Mouse (Mus musculus) adrenal gland (tissue): ENCODE results near the gene D930048N14Rik.
"Not testable (repeated sequence)": the region's sequence is repeated elsewhere in the genome, so short reads cannot be mapped to it uniquely, and the experiment has no call there.

ENCODE experiments used
- intact Hi-C: fragments of 180-260 bp; cut with DNase I; formaldehyde crosslinking; loops from one replicate; pipeline ENCODE4 v1.15.1; 2025

The D930048N14Rik gene

DNA sequence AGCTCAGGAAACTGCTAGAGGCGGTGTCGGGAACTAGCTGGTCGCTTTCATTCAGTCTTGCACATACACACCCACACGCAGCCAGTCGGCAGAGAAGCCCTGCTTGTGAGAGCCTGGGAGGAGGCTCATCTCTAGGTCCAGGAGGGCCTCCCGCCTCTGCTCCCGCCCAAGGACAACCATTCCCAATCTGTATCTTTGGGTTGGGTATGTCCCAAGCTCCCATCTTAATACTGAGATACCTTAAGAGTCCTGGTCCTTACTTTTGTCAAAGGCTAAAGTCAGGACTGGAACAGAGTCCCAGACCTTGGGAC lies 910 bp upstream of the D930048N14Rik start:
- intact Hi-C loops, result loop anchor here (2.0 kb wide), 1 partner anchor 31 kb away; the partner anchor contains the start of gene Nhp2

DNA sequence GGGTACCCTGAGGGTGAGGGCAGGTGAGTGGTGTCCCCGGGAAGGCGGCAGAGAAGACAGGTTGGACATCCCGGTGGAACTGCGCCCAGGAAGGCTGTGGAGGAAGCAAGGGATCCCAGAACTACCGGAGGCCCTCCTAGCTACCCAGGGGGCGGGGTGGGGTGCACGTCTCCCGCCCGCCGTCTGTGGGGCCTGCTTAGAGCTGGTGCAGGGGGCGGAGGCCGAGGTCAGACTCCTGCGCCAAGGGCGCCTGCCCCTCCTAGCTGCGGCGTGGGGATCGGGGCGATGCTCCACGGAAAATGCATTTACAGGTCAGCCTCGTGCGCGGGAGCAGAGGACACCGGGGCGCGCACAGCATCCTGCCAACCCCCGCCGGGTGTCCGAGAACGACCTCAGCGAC lies 493 bp upstream of the D930048N14Rik start:
- intact Hi-C loops, result loop anchor here (2.0 kb wide), 1 partner anchor 31 kb away; the partner anchor contains the start of gene Nhp2

DNA sequence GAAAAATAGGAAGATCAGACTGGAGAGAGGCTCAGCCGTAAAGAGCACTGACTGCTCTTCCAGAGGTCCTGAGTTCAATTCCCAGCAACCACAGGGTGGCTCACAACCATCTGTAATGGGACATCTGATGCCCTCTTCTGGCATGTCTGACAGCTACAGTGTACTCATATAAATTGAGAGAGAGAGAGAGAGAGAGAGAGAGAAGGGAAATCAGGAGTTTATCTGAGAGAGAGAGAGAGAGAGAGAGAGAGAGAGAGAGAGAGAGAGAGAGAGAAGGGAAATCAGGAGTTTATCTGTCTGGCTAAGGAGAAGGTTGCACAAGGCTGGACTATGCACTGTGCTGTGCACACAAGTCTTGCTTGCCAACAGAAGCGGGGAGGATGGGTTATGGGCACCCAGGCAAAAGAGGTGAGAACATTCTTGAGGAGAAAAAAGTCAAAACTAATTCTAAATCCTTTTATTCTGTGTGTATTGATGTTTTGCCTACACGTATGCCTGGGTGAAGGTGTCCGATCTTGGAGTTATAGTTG lies 2.2 kb downstream of the D930048N14Rik start:
- intact Hi-C loops, result no loop called here

DNA sequence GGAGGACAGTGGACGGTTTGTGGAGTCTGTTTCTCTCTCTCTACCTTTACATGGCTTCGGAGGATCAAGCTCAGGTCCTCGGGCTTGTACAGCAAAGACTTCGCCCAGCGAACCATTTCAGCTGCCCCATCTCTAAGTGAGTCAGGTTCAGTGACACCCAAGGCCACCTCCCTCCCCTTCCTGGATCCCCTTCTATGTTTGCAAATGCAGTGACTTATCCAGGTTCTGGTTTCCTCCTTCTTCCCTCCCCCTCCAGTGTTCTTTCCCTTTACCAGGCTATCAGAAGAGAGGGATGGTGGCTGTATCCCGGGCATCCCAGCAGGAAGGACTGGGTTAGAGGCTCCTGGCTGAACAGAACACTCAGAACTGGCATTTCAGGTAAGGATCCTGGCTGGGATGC lies 3.0 kb downstream of the D930048N14Rik start:
- intact Hi-C loops, result no loop called here

DNA sequence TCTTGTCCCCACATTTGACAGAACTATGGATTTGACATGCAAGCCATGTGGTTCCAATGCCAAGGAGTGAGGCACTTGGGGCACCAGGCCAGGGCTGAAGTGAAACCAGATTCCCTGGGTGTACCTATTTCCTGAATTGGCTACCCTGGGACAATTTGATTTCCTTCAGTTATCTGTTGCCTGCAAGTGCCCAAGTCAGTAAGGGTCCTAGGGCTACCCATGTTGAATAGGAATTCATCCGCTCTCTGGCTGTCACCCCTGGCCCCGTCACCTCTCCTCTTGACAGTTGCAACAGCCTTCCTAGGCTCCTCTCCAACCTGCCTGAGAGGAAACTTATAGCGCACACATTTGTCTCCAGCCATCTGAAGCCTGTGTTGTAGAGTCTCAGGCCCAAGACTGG lies 4.1 kb downstream of the D930048N14Rik start:
- intact Hi-C loops, result no loop called here

DNA sequence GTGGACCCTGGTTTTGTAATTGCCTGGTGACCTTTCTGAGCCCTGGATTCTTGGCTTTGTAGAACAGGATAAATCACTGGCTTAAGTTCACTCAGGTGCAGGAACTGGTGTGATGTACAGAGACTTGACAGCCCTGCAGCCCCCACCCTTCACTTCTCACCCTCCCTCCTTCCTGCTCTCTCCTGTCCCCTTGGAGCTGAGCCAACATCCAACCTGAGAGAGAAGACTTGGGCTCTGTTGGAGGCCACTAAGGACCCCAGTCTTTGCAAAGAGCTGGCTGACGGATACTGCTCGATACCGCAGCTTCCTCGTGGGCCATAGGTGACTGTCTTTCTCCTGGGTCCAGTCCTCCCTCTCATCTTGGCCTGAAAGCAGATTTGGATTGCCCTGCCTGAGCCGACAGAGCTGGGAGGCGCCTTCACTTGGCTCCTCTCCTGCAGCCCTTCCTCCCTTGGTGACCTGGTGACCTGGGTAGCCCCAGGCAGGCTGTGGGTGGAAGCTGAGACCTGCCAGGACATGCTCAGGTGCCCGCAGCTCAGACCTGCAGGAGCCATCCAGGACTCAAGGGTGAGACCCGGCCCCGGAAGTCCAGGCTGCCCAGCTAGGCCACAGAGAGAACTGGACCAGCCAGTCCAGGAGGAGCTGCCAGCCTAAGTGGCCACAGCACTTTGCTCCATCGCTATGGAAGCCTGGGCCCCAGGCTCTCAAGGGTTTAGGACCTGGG lies 6.2 kb downstream of the D930048N14Rik start:
- intact Hi-C loops, result no loop called here

DNA sequence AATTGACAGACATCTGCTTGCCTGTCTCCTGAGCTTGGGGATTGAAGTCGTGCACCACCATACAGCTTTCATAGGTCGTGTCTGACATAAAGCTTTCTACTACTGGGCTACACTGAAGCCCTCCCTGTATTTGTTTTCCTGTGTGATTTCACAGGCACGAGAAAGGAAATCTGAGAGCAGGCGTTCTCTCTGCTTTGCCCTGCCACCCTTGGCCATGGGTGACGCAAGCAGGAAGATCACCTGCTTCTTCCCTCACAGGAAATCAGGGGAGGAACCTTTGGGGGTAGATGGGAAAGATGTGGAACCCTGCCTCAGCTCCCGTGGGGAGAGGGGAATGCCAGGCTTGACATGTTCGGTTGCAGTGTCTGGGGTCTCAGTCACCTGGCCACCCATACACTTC lies 7.5 kb downstream of the D930048N14Rik start:
- intact Hi-C loops, result no loop called here

DNA sequence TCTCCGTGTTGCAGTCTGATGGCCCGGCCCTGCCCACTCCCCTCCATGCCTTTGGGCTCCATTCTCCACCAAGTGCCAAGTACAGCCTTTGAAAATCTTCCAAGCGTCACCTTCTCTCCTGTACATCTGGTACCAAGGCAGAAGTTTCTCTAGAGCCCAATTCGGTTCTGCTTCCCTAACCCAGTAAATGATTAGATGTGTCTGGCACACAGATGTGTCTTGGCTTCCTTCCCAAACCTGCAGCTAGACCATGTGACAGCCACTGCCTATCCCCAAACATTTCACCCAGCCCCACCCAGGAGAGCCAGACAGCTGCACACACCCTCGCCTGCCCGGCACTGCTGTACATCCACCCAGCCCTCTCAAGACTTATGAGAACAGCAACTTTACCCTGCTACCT lies 8.0 kb downstream of the D930048N14Rik start:
- intact Hi-C loops, result no loop called here

DNA sequence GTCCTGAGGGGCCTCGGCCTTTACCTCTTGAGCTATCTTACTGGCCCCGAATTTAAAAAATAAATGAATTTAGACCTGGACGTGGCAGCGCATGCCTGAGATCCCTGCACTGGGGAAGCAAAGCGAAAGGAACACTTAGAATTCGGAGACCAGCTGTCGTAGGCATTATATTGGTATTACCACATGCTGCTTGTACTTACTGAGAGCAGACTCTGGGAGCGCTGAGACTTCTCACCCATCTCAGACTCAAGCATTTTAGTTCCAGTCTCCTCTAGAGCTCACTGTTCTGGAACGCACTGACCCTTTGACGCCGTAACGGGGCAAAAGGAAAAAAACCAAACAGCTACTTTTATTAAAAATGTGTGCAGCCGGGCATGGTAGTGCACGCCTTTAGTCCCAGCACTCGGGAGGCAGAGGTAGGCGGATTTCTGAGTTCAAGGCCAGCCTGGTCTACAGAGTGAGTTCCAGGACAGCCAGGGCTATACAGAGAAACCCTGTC lies 11.2 kb downstream of the D930048N14Rik start:
- intact Hi-C loops, result no loop called here

DNA sequence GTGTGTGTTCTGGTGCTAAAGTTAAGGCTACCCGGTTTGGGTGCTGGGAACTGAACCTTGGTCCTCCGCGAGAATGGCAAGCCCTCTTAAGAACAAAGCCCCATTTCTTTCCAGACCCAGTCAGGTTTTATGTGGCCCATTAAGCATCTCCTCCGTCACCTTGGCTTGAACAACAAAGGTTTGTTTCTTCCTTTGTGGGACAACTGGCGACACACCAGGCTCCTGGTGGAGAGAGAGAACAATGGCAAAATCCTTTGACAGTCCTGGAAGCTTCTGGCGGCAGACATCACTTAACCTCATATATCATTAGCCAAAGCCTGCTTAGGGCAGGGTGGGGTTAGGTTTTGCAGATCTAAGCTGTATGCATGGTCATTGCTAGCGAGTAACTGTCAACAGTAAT lies 11.9 kb downstream of the D930048N14Rik start:
- intact Hi-C loops, result no loop called here

DNA sequence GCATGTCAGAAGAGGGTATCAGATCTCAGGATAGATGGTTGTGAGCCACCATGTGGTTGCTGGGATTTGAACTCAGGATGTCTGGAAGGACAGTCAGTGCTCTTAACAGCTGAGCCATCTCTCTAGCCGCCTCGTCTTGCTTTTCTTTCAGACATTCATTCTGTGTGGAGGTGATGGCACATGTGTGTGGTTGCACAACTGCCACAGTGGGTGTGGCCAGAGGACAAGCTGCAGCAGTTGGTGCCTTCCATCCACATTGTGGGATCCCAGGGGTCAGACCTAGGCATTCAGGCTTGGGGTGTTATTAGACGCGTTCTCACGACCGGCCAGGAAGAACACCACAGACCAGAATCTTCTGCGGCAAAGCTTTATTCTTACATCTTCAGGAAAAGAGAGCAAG lies 14.0 kb downstream of the D930048N14Rik start:
- intact Hi-C loops, result not testable (repeated sequence)

DNA sequence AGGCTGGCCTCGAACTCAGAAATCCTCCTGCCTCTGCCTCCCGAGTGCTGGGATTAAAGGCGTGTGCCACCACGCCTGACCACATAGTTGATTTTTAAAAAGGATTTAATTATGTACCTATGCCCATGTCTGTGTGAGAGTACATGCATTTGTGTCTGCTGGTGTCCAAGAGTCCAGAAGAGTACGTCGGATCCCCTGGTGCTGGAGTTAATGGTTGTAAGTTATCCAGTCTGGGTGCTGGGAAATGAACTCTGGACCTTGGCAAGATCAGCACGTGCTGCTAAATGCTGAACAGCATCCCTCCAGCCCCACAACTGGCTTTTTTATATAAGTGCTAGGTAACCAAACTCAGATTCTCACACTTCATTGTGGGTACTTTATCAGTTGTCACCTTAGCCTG lies 20.1 kb downstream of the D930048N14Rik start:
- intact Hi-C loops, result no loop called here

DNA sequence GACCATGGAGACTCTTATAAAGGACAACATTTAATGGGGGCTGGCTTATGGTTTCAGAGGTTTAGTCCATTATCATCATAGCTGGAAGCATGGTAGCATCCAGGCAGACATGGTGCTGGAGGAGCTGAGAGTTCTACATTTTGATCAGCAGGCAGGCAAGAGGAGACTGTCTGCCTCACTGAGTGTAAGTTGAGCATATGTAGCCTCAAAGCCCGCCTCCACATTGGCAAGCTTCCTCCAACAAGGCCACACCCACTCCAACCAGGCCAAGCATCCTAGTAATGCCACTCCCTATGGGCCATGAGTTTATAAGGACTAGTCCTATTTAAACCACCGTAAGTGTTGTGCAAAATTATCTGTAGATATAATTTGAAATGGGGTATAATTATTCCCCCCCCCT lies 20.6 kb downstream of the D930048N14Rik start:
- intact Hi-C loops, result no loop called here

DNA sequence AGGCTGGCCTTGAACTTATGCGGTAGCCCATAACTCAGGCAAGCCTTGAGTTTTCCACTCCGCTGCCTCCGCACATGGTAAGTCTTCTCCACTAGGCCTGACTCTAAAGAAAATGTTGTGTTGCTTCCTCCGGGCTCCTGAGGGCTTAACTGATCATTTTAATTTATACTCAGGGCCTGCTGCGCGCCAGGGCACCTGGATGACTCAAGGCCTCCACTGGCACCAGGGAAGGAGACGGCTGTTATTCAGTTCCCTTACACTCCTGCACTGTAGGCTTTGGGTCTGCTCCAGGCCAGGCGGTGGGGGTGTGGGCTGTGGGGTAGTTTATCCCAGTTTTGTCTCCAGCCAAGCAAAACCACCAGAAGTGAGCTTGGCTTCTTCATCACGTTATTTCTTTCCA lies 22.5 kb downstream of the D930048N14Rik start:
- intact Hi-C loops, result no loop called here

DNA sequence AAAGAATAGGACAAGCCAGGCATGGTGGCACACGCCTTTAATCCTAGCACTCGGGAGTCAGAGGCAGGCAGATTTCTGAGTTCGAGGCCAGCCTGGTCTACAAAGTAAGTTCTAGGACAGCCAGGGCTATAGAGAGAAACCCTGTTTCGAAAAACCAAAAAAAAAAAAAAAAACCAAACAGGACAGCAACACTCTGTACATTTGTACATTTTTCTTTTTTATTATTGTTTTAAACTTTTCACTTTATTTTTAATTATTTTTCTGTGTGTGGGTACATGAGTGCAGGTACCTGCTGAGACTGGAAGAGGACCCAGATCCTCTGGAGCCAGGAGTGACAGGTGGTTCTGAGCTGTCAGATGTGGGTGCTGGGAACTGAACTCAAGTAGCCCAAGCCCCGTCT lies 24.6 kb downstream of the D930048N14Rik start:
- intact Hi-C loops, result no loop called here

DNA sequence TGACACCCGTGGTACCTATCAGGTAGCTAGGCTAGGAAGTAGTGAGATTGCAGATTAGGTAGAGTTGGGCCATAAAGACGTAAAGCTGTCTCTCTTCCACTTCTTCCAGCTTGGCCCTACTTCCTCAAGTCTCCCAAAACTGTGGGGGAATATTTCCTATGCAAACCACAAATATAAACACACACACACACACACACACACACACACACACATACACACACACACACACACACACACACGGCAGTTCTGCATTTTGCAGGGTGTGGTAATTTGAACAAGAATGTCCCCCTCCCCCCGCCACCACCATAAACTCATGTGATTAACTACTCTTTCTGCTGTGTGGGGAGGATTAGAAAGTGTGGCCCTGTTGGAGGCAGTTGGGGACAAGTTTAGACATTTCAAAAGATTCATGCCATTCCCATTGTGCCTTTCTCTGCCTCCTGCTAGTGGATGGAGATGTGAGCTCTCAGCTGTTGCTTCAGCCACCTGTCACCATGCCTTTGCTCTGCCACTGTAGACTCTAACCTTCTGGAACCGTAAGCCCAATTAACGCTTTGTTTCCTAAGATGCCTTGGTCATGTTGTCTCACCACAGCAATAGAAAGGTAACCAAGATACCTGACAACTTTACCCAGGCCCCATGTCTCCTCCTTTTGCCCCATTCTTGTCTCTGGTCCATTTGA lies 27.1 kb downstream of the D930048N14Rik start:
- intact Hi-C loops, result no loop called here

DNA sequence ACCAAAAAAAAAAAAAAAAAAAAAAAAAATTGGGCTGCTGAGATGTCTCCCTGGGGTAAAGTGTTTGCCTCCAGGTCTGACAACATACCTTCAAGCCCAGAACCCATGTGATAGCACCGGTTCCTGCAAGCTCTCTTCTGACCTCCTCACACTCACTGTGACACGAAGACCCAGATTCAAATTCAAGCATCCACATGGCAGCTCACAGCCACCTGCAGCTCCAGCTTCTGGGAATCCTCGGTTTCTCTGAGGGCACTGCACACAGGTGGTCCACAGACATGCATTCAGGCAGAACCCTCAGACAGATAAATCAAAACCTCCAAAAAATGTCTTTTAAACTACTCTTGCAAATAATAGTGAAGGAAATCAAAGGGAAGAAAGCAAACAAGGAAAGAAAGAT lies 28.7 kb downstream of the D930048N14Rik start:
- intact Hi-C loops, result no loop called here

DNA sequence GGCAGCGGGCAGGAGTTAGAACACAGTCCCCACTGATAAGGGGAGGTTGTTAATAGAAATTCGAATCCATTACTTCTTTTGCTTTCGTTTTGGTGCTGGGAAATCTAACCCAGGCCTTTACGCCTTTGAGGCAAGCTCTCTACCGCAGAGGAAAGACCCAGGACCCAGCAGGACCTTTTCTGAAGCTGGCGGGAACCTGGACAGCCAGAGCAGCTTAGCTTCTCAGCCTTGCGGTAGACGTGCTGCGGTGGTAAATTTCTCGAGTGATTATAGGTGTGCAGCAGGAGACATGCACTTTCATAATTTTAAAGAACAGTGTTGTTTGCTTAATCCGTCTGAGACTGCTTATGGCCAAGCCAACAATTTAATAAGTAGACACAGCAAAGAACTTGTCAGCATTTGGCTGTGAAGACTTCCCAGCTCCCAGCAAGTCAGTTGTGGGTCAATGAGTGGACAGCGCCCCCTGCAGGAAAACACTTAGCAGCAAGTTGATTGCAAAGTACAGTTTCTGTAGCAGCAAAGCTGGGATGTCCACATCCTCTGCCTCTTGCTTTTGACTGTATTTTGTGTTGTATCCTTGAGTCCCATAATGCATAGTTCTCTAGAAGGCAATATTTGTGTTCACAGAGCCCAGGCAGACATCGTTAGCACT lies 30.7 kb downstream of the D930048N14Rik start:
- intact Hi-C loops, result loop anchor here (1.0 kb wide), 1 partner anchor 64 kb away; no protein-coding TSS in a partner anchor

DNA sequence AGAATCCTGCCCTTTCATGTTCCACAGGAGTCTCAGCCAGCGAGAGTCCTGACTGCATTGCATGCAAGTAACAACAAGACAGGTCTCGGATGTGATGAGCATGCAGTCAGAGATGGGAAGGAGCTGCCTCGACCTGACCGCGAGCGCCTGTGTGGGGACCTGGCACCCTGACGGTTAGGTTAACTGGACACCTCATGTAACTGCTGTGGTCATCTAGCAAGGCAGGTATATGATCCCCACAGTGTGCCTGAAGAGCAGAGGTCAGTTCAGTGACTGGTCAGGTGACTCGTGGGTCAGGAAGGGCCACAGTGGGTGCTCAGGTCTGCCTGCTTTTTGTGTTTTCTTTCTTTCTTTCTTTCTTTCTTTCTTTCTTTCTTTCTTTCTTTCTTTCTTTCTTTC lies 31.2 kb downstream of the D930048N14Rik start:
- intact Hi-C loops, result loop anchor here (1.0 kb wide), 1 partner anchor 65 kb away; no protein-coding TSS in a partner anchor

DNA sequence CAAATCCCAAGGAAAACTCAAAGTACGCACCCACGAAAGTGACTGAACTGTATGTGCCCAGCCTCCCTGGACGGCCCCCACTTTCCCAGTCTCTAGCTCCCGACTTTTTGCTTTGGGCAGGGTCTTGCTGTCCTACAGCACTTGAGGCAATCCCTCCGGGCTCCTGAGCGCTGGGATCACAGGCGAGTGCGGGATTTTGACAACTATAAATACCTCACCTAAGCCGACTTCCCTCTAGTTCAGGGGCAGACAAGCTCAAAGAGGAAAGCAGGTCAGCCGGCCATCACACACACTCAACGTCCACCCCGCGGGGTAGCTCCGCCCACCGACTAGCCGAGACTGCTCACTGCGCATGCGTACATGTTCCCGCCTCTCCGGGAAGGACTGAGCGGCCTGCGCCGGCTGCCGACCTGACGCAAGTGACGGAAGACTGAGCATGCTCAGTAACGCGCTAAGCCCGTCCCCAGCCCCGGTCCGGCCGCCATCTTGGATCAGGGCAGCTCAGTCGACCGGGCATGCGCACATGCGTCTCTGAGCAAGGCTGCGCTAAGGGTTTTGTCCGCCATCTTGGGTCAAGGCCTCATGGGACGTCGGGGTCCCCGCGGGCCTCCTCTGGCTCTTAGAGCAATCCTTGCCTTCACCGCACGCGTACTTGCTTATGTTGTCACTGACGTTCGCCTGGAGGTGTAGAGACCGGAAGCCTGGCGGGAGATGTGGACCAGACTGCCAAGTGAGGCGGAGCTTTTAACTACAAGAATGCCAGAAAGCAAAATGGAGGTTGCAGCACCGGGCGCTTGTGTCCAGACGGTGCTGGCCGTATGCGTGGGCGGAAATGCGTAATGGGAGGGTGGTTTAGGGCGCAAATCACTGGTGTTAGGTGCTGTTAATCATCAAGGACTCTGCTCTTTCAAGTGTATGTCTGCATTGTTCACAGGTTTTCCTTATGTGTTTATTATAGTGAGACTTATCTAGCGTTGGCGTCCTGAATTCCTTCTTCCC lies 37.9 kb downstream of the D930048N14Rik start, which contains the start of gene 0610009B22Rik:
TSS of gene 0610009B22Rik (minus strand) at position 545 of the 999 bp plus-strand sequence.
- intact Hi-C loops, result no loop called here

DNA sequence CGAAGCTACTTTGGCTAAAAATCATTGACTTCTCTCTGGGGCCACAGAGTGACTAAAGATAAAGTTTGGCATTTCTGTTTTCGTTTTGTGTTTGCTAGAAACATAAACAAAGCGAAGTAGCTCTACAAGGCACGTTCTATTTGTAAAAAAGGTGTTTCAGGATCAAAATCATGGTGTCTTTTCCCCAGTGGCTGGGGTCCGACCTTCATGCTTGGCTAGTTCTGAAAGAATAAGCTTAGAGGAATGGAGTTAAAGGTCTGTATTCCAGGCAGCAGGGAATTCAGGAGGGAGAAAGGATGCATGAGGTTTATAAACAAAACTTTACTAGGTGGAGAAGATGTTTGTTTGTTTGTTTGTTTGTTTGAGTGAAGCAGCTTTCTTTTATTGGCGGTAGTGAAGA lies 38.6 kb downstream of the D930048N14Rik start:
- intact Hi-C loops, result no loop called here
